Mouse (Mus musculus) liver, postnatal 0 days (tissue): ENCODE data around the gene Cd300ld4.

Experiments
- CTCF ChIP-seq: sonication (generic); IDR thresholded peaks from 2 replicates; pipeline ENCODE4 v1.5.1; 2016; ENCODE audit warnings: antibody characterized with exemption, low read depth
- EP300 ChIP-seq: IDR thresholded peaks from 2 replicates; pipeline ENCODE4 v1.6.1; 2016; ENCODE audit warnings: antibody characterized with exemption, low read depth, mild to moderate bottlenecking

DNA sequence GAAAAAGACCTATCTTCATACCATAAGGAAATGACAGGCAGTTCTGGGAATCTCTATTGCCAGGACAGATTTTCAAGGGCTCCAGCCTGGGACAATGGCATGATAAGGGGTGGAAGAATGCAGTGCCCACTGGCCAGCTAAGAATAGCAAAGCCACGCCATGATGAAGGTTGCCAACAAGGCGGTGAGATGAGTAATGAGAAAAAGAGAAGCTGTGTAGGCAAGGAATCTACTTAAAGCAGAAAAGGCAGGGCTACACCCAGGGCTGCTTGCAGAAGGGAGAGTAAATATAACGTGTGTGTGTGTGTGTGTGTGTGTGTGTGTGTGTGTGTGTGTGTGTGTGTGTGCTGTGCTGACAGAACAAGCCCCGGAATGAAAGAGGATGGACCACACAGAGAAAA is 44.9 kb downstream of the Cd300ld4 start:
- TF ChIP-seq CTCF (no peak), EP300 (no peak)
